Mouse (Mus musculus) CH12.LX (cell line): ENCODE data around the gene Hist1h2bl. TPM values are rescaled to one million over a fixed set of nuclear protein-coding genes. Genes with fewer than 3 reads are reported as not detected.
"Not testable (repeated sequence)": the region's sequence is repeated elsewhere in the genome, so short reads cannot be mapped to it uniquely, and the experiment has no call there.

ENCODE experiments used
- DNase-seq: peaks from one replicate; pipeline ENCODE4 v3.0.0-alpha.2; 2013; ENCODE audit errors: extremely low read depth
- H3K27ac ChIP-seq: 2 replicates; pipeline ENCODE4 v1.5.1; 2012; ENCODE audit warnings: low read depth, mild to moderate bottlenecking, control low read depth, moderate library complexity; ENCODE audit not compliant: insufficient read depth
- H3K27me3 ChIP-seq: replicated peaks from 2 replicates; pipeline ENCODE3; 2012; ENCODE audit warnings: inconsistent platforms
- H3K36me3 ChIP-seq, 2 experiments: replicated peaks in 1 of 2; 2 replicates each; pipeline versions ENCODE3 to v1.6.1; 2012; ENCODE audit warnings: inconsistent platforms in 1 of 2, low read length in 1 of 2, mild to moderate bottlenecking in 1 of 2, mixed read lengths in 1 of 2, moderate library complexity in 1 of 2; ENCODE audit not compliant: control insufficient read depth in 1 of 2, insufficient read depth in 1 of 2
- H3K4me1 ChIP-seq, 2 experiments: 2 replicates each; pipeline ENCODE4 v1.6.1; 2012; ENCODE audit warnings: inconsistent platforms in 1 of 2, moderate library complexity in 1 of 2; ENCODE audit not compliant: insufficient read depth in 2 of 2, control insufficient read depth in 1 of 2
- H3K4me2 ChIP-seq: 2 replicates; pipeline ENCODE4 v1.6.1; 2012; ENCODE audit warnings: low read depth, mild to moderate bottlenecking, control low read depth; ENCODE audit not compliant: poor library complexity, insufficient read depth, severe bottlenecking
- H3K4me3 ChIP-seq, 3 experiments: fragments of 150-350 bp in 1 of 3; sonication (generic) in 1 of 3; replicated peaks in 1 of 3; 2 replicates each; pipeline versions ENCODE3 to v1.5.1; 2011 to 2012; ENCODE audit warnings: low read depth in 2 of 3, low read length in 2 of 3, mild to moderate bottlenecking in 2 of 3, moderate library complexity in 2 of 3, control low read depth in 1 of 3, improper control_type of control experiment in 1 of 3, inconsistent platforms in 1 of 3, mixed read lengths in 1 of 3; ENCODE audit not compliant: poor library complexity in 1 of 3
- H3K79me2 ChIP-seq: replicated peaks from 2 replicates; pipeline ENCODE4 v1.6.1; 2012; ENCODE audit warnings: mild to moderate bottlenecking, moderate library complexity; ENCODE audit not compliant: control insufficient read depth, poor library complexity, insufficient read depth, severe bottlenecking; ENCODE audit errors: extremely low read depth
- H3K9ac ChIP-seq: 2 replicates; pipeline ENCODE4 v1.6.1; 2012; ENCODE audit warnings: low read depth, mild to moderate bottlenecking, control low read depth, moderate library complexity; ENCODE audit not compliant: insufficient read depth
- H3K9me3 ChIP-seq: replicated peaks from 2 replicates; pipeline ENCODE3; 2012; ENCODE audit warnings: low read length, inconsistent platforms, mixed read lengths
- BHLHE40 ChIP-seq: IDR thresholded peaks from 2 replicates; pipeline ENCODE4 v1.6.1; 2011; ENCODE audit warnings: mild to moderate bottlenecking, low read depth, low read length, improper control_type of control experiment
- CHD1 ChIP-seq: IDR thresholded peaks from 2 replicates; pipeline ENCODE4 v1.6.1; 2012; ENCODE audit warnings: low read depth, low read length, improper control_type of control experiment, inconsistent platforms
- CHD2 ChIP-seq: IDR thresholded peaks from 2 replicates; pipeline ENCODE4 v1.6.1; 2011; ENCODE audit warnings: low read length, improper control_type of control experiment
- CTCF ChIP-seq, 2 experiments: IDR thresholded peaks in 1 of 2; conservative IDR thresholded peaks in 1 of 2; 2 replicates each; pipeline ENCODE4 v1.5.1; 2011 to 2012; ENCODE audit warnings: low read depth in 2 of 2, low read length in 2 of 2, improper control_type of control experiment in 1 of 2, inconsistent platforms in 1 of 2, mild to moderate bottlenecking in 1 of 2, moderate library complexity in 1 of 2
- E2F4 ChIP-seq: IDR thresholded peaks from 2 replicates; pipeline ENCODE4 v1.6.1; 2011; ENCODE audit warnings: low read depth, low read length, improper control_type of control experiment; ENCODE audit not compliant: insufficient replicate concordance
- EP300 ChIP-seq: IDR thresholded peaks from 2 replicates; pipeline ENCODE4 v1.6.1; 2011; ENCODE audit warnings: low read length, improper control_type of control experiment
- GABPA ChIP-seq: IDR thresholded peaks from 2 replicates; pipeline ENCODE4 v1.6.1; 2012; ENCODE audit warnings: low read depth, low read length, improper control_type of control experiment, inconsistent platforms; ENCODE audit not compliant: insufficient replicate concordance
- HCFC1 ChIP-seq: IDR thresholded peaks from 2 replicates; pipeline ENCODE4 v1.6.1; 2012; ENCODE audit warnings: low read depth, mild to moderate bottlenecking, inconsistent platforms, low read length, improper control_type of control experiment
- IRF4 ChIP-seq: IDR thresholded peaks from 2 replicates; pipeline ENCODE4 v1.6.1; 2014; ENCODE audit warnings: low read depth, mild to moderate bottlenecking, inconsistent platforms, low read length, improper control_type of control experiment
- JUN ChIP-seq: IDR thresholded peaks from 2 replicates; pipeline ENCODE4 v1.6.1; 2011; ENCODE audit warnings: low read depth, mild to moderate bottlenecking, low read length, improper control_type of control experiment, moderate library complexity; ENCODE audit not compliant: insufficient read depth
- JUND ChIP-seq: conservative IDR thresholded peaks from 2 replicates; pipeline ENCODE4 v1.6.1; 2011; ENCODE audit warnings: low read depth, low read length, improper control_type of control experiment
- KAT2A ChIP-seq: IDR thresholded peaks from 2 replicates; pipeline ENCODE4 v1.6.1; 2012; ENCODE audit warnings: low read length, improper control_type of control experiment, inconsistent platforms; ENCODE audit not compliant: insufficient replicate concordance
- MAFK ChIP-seq: IDR thresholded peaks from 2 replicates; pipeline ENCODE4 v1.6.1; 2011; ENCODE audit warnings: low read length, improper control_type of control experiment; ENCODE audit not compliant: insufficient replicate concordance
- MAX ChIP-seq: IDR thresholded peaks from 2 replicates; pipeline ENCODE4 v1.6.1; 2011; ENCODE audit warnings: low read length, improper control_type of control experiment
- MAZ ChIP-seq: IDR thresholded peaks from 2 replicates; pipeline ENCODE4 v1.6.1; 2012; ENCODE audit warnings: low read depth, mild to moderate bottlenecking, inconsistent platforms, low read length, improper control_type of control experiment, moderate library complexity
- MEF2A ChIP-seq: IDR thresholded peaks from 2 replicates; pipeline ENCODE4 v1.6.1; 2014; ENCODE audit warnings: low read depth, mild to moderate bottlenecking, inconsistent platforms, low read length, improper control_type of control experiment, borderline replicate concordance
- MYC ChIP-seq: IDR thresholded peaks from 2 replicates; pipeline ENCODE4 v1.6.1; 2011; ENCODE audit warnings: low read depth, mild to moderate bottlenecking, improper control_type of control experiment, low read length
- NELFE ChIP-seq: IDR thresholded peaks from 2 replicates; pipeline ENCODE4 v1.6.1; 2011; ENCODE audit warnings: low read depth, low read length, improper control_type of control experiment
- PAX5 ChIP-seq: IDR thresholded peaks from 2 replicates; pipeline ENCODE4 v1.6.1; 2012; ENCODE audit warnings: low read length, inconsistent platforms, mixed read lengths
- POLR2AphosphoS2 ChIP-seq: IDR thresholded peaks from 2 replicates; pipeline ENCODE4 v1.6.1; 2011; ENCODE audit warnings: low read depth, low read length, improper control_type of control experiment
- RAD21 ChIP-seq: IDR thresholded peaks from 2 replicates; pipeline ENCODE4 v1.6.1; 2011; ENCODE audit warnings: low read depth, mild to moderate bottlenecking, low read length, improper control_type of control experiment, moderate library complexity
- RCOR1 ChIP-seq: conservative IDR thresholded peaks from 2 replicates; pipeline ENCODE4 v1.6.1; 2012; ENCODE audit warnings: low read depth, mild to moderate bottlenecking, inconsistent platforms, low read length, improper control_type of control experiment
- SIN3A ChIP-seq: IDR thresholded peaks from 2 replicates; pipeline ENCODE4 v1.6.1; 2012; ENCODE audit warnings: low read length, improper control_type of control experiment, inconsistent platforms
- TBP ChIP-seq: conservative IDR thresholded peaks from 2 replicates; pipeline ENCODE4 v1.6.1; 2011; ENCODE audit warnings: low read depth, low read length, improper control_type of control experiment
- TCF12 ChIP-seq: IDR thresholded peaks from 2 replicates; pipeline ENCODE4 v1.6.1; 2014; ENCODE audit warnings: low read depth, mild to moderate bottlenecking, inconsistent platforms, low read length, improper control_type of control experiment
- UBTF ChIP-seq: IDR thresholded peaks from 2 replicates; pipeline ENCODE4 v1.6.1; 2012; ENCODE audit warnings: low read depth, mild to moderate bottlenecking, inconsistent platforms, low read length, improper control_type of control experiment, moderate library complexity
- USF2 ChIP-seq: conservative IDR thresholded peaks from 2 replicates; pipeline ENCODE4 v1.6.1; 2011; ENCODE audit warnings: low read depth, low read length, improper control_type of control experiment
- ZMIZ1 ChIP-seq: IDR thresholded peaks from 2 replicates; pipeline ENCODE4 v1.6.1; 2012; ENCODE audit warnings: low read depth, mild to moderate bottlenecking, inconsistent platforms, low read length, improper control_type of control experiment
- dilution Hi-C: fragments of 300-500 bp; cut with MboI; formaldehyde crosslinking; loops from 2 replicates; pipeline ENCODE4 v1.14.3; 2020; ENCODE audit warnings: low sequenced_read_pairs; ENCODE audit not compliant: extremely low pct_unique_long_range_greater_than_20kb, extremely low pct_ligation_motif_present
- in situ Hi-C: fragments of 300-500 bp; cut with MboI; formaldehyde crosslinking; loops from 3 replicates; pipeline ENCODE4 v1.14.3; 2019; ENCODE audit warnings: low sequenced_read_pairs, low pct_ligation_motif_present, low pct_unique_long_range_greater_than_20kb, mixed read lengths
- polyA plus RNA-seq: library from polyadenylated mRNA; unstranded; fragments of >175 nt; gene quantifications from 2 replicates; pipeline ENCODE4 v1.2.1, GENCODE M21; 2012; ENCODE audit warnings: low read depth; ENCODE audit not compliant: insufficient read length
- total RNA-seq, 2 experiments: library from RNA; depleted of rRNA; stranded (reverse); fragments of 300-350 nt in 1 of 2; fragments of >200 nt in 1 of 2; gene quantifications; 2 replicates each; pipeline ENCODE4 v1.2.3; 2012 to 2014

The Hist1h2bl gene
- total and polyA plus RNA-seq, 3 experiments: 1.7 to 897 (median 18.1) TPM

- Histone ChIP-seq H3K4me3 (no peak overlapping the region), H3K27ac (peak overlapping the region; percentile 85)
- in situ Hi-C loops: no loop called here
- TF ChIP-seq JUN: no peak
- peak; percentile 42; the same call in 1 of the 2 replicates for TF ChIP-seq MEF2A
- TF ChIP-seq, all 38 proteins: peak for 1
- Histone ChIP-seq H3K36me3 (no peaks in the 10 kb centered on the region), H3K27me3 (no peaks in the 10 kb centered on the region), H3K9ac (peak overlapping the region; percentile 92), H3K4me2 (peak overlapping the region; percentile 82; the same call in 1 of the 2 replicates), H3K9me3 (no peaks in the 10 kb centered on the region), H3K4me1 (peaks cover 0 to 26% of the 10 kb centered on the region in 2 experiments; a peak in 2 of 4 replicates), H3K79me2 (no peaks in the 10 kb centered on the region)
- peak; percentile 57 for DNase-seq
- dilution Hi-C loops: no loop called here
Measured at GRCm38 (mm10) chr13:21751827-21752226, 35.9 kb upstream of the Hist1h2bl start.

- no peak overlapping the region for H3K4me3 ChIP-seq
- H3K9ac ChIP-seq: peak overlapping the region; percentile 92
- H3K27ac ChIP-seq: peak overlapping the region; percentile 85; the same call in 1 of the 2 replicates
Measured at GRCm38 (mm10) chr13:21751417-21751816, 35.5 kb upstream of the Hist1h2bl start.

GRCm38 (mm10) chr13:21750159-21751017, 34.4 kb upstream of the Hist1h2bl start, which contains the start of gene Hist1h4k:
Gene Hist1h4k (minus strand): TSS chr13:21750505.
- in situ Hi-C loops, H3K27me3 ChIP-seq, dilution Hi-C loops, H3K79me2 ChIP-seq, H3K36me3 ChIP-seq, H3K9me3 ChIP-seq: not testable (repeated sequence)
- peak within 1 kb of the TSS; percentile 93 for H3K27ac ChIP-seq
- peak; percentile 93 for DNase-seq
- peaks cover 0 to 19% of the 10 kb centered on the region in 2 experiments; a peak in 2 of 4 replicates for H3K4me1 ChIP-seq
- peak within 1 kb of the TSS; percentile 92 for H3K9ac ChIP-seq
- peak within 1 kb of the TSS; percentile 53 to 69 (median 55) for H3K4me3 ChIP-seq
- H3K4me2 ChIP-seq: peak within 1 kb of the TSS; percentile 96
- peak; percentile 67 for TF ChIP-seq MEF2A
- peak; percentile 97 for TF ChIP-seq RCOR1
- 0 out of 2 replicates have a peak, but pooled peaks have one; percentile 64 for TF ChIP-seq MAZ
- TF ChIP-seq E2F4: peak; percentile 91
- peak; percentile 82 for TF ChIP-seq HCFC1
- TF ChIP-seq CHD1: peak; percentile 86
- TF ChIP-seq NELFE: peak; percentile 99
- 0 out of 2 replicates have a peak, but pooled peaks have one; percentile 64 for TF ChIP-seq KAT2A
- peak; percentile 82 for TF ChIP-seq CHD2
- peak; percentile 55 for TF ChIP-seq BHLHE40
- peak; percentile 95 for TF ChIP-seq TBP
- peak; percentile 97 for TF ChIP-seq UBTF
- peak; percentile 96 for TF ChIP-seq SIN3A
- TF ChIP-seq IRF4: peak; percentile 64
- TF ChIP-seq TCF12: peak; percentile 92

More at GRCm38 (mm10) chr13:21751417-21751816, 35.5 kb upstream of the Hist1h2bl start:
- 0 out of 2 replicates have a peak overlapping the region, but pooled peaks have one; percentile 82 for H3K4me2 ChIP-seq
- no peaks in the 10 kb centered on the region for H3K79me2 ChIP-seq
- peak; percentile 33 for DNase-seq
- H3K4me1 ChIP-seq: peaks cover 0 to 26% of the 10 kb centered on the region in 2 experiments; a peak in 2 of 4 replicates
- in situ Hi-C loops (no loop called here), dilution Hi-C loops (no loop called here)
- no peaks in the 10 kb centered on the region for H3K27me3 ChIP-seq
- H3K36me3 ChIP-seq: no peaks in the 10 kb centered on the region
- H3K9me3 ChIP-seq: no peaks in the 10 kb centered on the region
- TF ChIP-seq SIN3A (no peak), GABPA (no peak), PAX5 (no peak), EP300 (no peak), JUND (no peak), MAX (no peak), MAFK (no peak), JUN (no peak), MYC (no peak), ZMIZ1 (no peak), POLR2AphosphoS2 (no peak), CTCF (conservative IDR thresholded peaks at IDR 0.05 in 1 of 2, IDR thresholded peaks at IDR 0.05 in 1 of 2; ENCODE audit: low read depth in 2 of 2, low read length in 2 of 2) (no peak), RAD21 (no peak), USF2 (no peak), IRF4 (no peak)
